Mouse (Mus musculus) liver, adult 2 months (tissue): Measurements from ENCODE around the gene Arfgef3.

Source experiments
- CTCF ChIP-seq: fragments of 200-500 bp; IDR thresholded peaks from 2 replicates; pipeline ENCODE4 v1.5.1; 2011; ENCODE audit warnings: low read depth, low read length, control low read depth
- POLR2A ChIP-seq: fragments of 200-500 bp; IDR thresholded peaks from 2 replicates; pipeline ENCODE4 v1.6.1; 2011; ENCODE audit warnings: low read length, control low read depth; ENCODE audit not compliant: insufficient read depth; ENCODE audit errors: extremely low read depth

GRCm38 (mm10) chr10:18741024-18741423, 2.7 kb downstream of the Arfgef3 start:
- no peak for TF ChIP-seq CTCF
- no peak for TF ChIP-seq POLR2A
